Mouse (Mus musculus) MEL (cell line): ENCODE measurements at regions not wholly inside any gene's neighbourhood (a gene's known extent, or its start where the extent isn't known, plus 50 kb on each side); places are given as distances from the start of the nearest gene placed in this dataset.

Experiments
- DNase-seq: peaks from one replicate; pipeline ENCODE4 v3.0.0; 2011; ENCODE audit warnings: low read depth, low spot score
- H3K27ac ChIP-seq: 2 replicates; pipeline ENCODE4 v1.5.1; 2012; ENCODE audit warnings: low read depth, mild to moderate bottlenecking, control low read depth, low read length, moderate library complexity; ENCODE audit not compliant: control insufficient read depth
- H3K27me3 ChIP-seq, 2 experiments: fragments of 150-350 bp in 1 of 2; sonication (generic) in 1 of 2; 2 replicates each; pipeline ENCODE4 v1.6.1; 2012; ENCODE audit warnings: low read length in 2 of 2, mild to moderate bottlenecking in 2 of 2, improper control_type of control experiment in 1 of 2, moderate library complexity in 1 of 2; ENCODE audit not compliant: insufficient read depth in 2 of 2, control insufficient read depth in 1 of 2
- H3K36me3 ChIP-seq, 2 experiments: 2 replicates each; pipeline ENCODE4 v1.6.1; 2012 to 2014; ENCODE audit warnings: low read length in 2 of 2, improper control_type of control experiment in 1 of 2, inconsistent platforms in 1 of 2, mild to moderate bottlenecking in 1 of 2; ENCODE audit not compliant: insufficient read depth in 2 of 2, control insufficient read depth in 1 of 2
- H3K4me1 ChIP-seq, 2 experiments: fragments of 150-350 bp in 1 of 2; sonication (generic) in 1 of 2; 2 replicates each; pipeline ENCODE4 v1.6.1; 2012; ENCODE audit warnings: low read length in 2 of 2, improper control_type of control experiment in 1 of 2, mild to moderate bottlenecking in 1 of 2; ENCODE audit not compliant: insufficient read depth in 2 of 2, control insufficient read depth in 1 of 2
- H3K4me3 ChIP-seq, 2 experiments: fragments of 150-350 bp in 1 of 2; sonication (generic) in 1 of 2; 2 replicates each; pipeline ENCODE4 v1.5.1; 2012; ENCODE audit warnings: low read depth in 2 of 2, low read length in 2 of 2, mild to moderate bottlenecking in 2 of 2, moderate library complexity in 2 of 2, control low read depth in 1 of 2, improper control_type of control experiment in 1 of 2; ENCODE audit not compliant: control insufficient read depth in 1 of 2, insufficient read depth in 1 of 2
- H3K79me2 ChIP-seq: 2 replicates; pipeline ENCODE4 v1.6.1; 2012; ENCODE audit warnings: mild to moderate bottlenecking, low read length, moderate library complexity; ENCODE audit not compliant: control insufficient read depth, poor library complexity, insufficient read depth
- H3K9ac ChIP-seq: 2 replicates; pipeline ENCODE4 v1.6.1; 2012; ENCODE audit warnings: low read depth, mild to moderate bottlenecking, control low read depth, low read length, moderate library complexity; ENCODE audit not compliant: control insufficient read depth, poor library complexity, severe bottlenecking
- H3K9me3 ChIP-seq: fragments of 150-350 bp; sonication (generic); replicated peaks from 2 replicates; pipeline ENCODE4 v1.6.1; 2012; ENCODE audit warnings: mild to moderate bottlenecking, low read length, improper control_type of control experiment, moderate library complexity; ENCODE audit not compliant: insufficient read depth
- CHD2 ChIP-seq: IDR thresholded peaks from 2 replicates; pipeline ENCODE4 v1.6.1; 2011; ENCODE audit warnings: low read length, improper control_type of control experiment
- E2F4 ChIP-seq: IDR thresholded peaks from 2 replicates; pipeline ENCODE4 v1.6.1; 2011; ENCODE audit warnings: low read depth, low read length, improper control_type of control experiment, borderline replicate concordance
- ELF1 ChIP-seq: IDR thresholded peaks from 2 replicates; pipeline ENCODE4 v1.6.1; 2014; ENCODE audit warnings: low read depth, mild to moderate bottlenecking, inconsistent platforms, low read length, improper control_type of control experiment, moderate library complexity
- ETS1 ChIP-seq: IDR thresholded peaks from 2 replicates; pipeline ENCODE4 v1.6.1; 2012; ENCODE audit warnings: low read depth, mild to moderate bottlenecking, inconsistent platforms, low read length, improper control_type of control experiment, moderate library complexity
- GABPA ChIP-seq: IDR thresholded peaks from 2 replicates; pipeline ENCODE4 v1.6.1; 2012; ENCODE audit warnings: low read depth, mild to moderate bottlenecking, inconsistent platforms, low read length, improper control_type of control experiment, moderate library complexity
- GATA1 ChIP-seq: IDR thresholded peaks from 2 replicates; pipeline ENCODE4 v1.6.1; 2011; ENCODE audit warnings: low read depth, low read length, improper control_type of control experiment
- JUND ChIP-seq: IDR thresholded peaks from 2 replicates; pipeline ENCODE4 v1.6.1; 2011; ENCODE audit warnings: low read depth, mild to moderate bottlenecking, improper control_type of control experiment, low read length
- MAFK ChIP-seq: IDR thresholded peaks from 2 replicates; pipeline ENCODE4 v1.6.1; 2011; ENCODE audit warnings: low read depth, mild to moderate bottlenecking, low read length, improper control_type of control experiment, borderline replicate concordance
- MAX ChIP-seq: IDR thresholded peaks from 2 replicates; pipeline ENCODE4 v1.6.1; 2011; ENCODE audit warnings: low read length, improper control_type of control experiment
- MAZ ChIP-seq: IDR thresholded peaks from 2 replicates; pipeline ENCODE4 v1.6.1; 2012; ENCODE audit warnings: low read depth, mild to moderate bottlenecking, inconsistent platforms, low read length, improper control_type of control experiment
- MXI1 ChIP-seq: IDR thresholded peaks from 2 replicates; pipeline ENCODE4 v1.6.1; 2011; ENCODE audit warnings: mild to moderate bottlenecking, low read depth, low read length, improper control_type of control experiment
- MYB ChIP-seq: IDR thresholded peaks from 2 replicates; pipeline ENCODE4 v1.6.1; 2011; ENCODE audit warnings: mild to moderate bottlenecking, low read depth, low read length, improper control_type of control experiment
- POLR2A ChIP-seq, 2 experiments: IDR thresholded peaks; 2 replicates each; pipeline ENCODE4 v1.6.1; 2011 to 2012; ENCODE audit warnings: low read length in 2 of 2, mild to moderate bottlenecking in 2 of 2, control low read depth in 1 of 2, improper control_type of control experiment in 1 of 2, low read depth in 1 of 2, moderate library complexity in 1 of 2; ENCODE audit not compliant: control insufficient read depth in 1 of 2, insufficient read depth in 1 of 2, poor library complexity in 1 of 2
- RAD21 ChIP-seq: IDR thresholded peaks from 2 replicates; pipeline ENCODE4 v1.6.1; 2011; ENCODE audit warnings: mild to moderate bottlenecking, low read depth, low read length, improper control_type of control experiment
- SIN3A ChIP-seq: IDR thresholded peaks from 2 replicates; pipeline ENCODE4 v1.6.1; 2012; ENCODE audit warnings: low read length, improper control_type of control experiment, inconsistent platforms
- TAL1 ChIP-seq: IDR thresholded peaks from 2 replicates; pipeline ENCODE4 v1.6.1; 2012; ENCODE audit warnings: mild to moderate bottlenecking, inconsistent platforms, low read length, moderate library complexity, mixed read lengths
- TBP ChIP-seq: IDR thresholded peaks from 2 replicates; pipeline ENCODE4 v1.8.0; 2011; ENCODE audit warnings: low read depth, low read length, improper control_type of control experiment
- TCF12 ChIP-seq: IDR thresholded peaks from 2 replicates; pipeline ENCODE4 v1.6.1; 2014; ENCODE audit warnings: low read depth, mild to moderate bottlenecking, inconsistent platforms, low read length, improper control_type of control experiment, moderate library complexity
- UBTF ChIP-seq: IDR thresholded peaks from 2 replicates; pipeline ENCODE4 v1.6.1; 2012; ENCODE audit warnings: low read depth, mild to moderate bottlenecking, inconsistent platforms, low read length, improper control_type of control experiment, moderate library complexity, borderline replicate concordance; ENCODE audit not compliant: insufficient read depth
- USF2 ChIP-seq, 2 experiments: IDR thresholded peaks; 2 replicates each; pipeline ENCODE4 v1.6.1; 2011 to 2012; ENCODE audit warnings: improper control_type of control experiment in 2 of 2, low read length in 2 of 2, borderline replicate concordance in 1 of 2, inconsistent platforms in 1 of 2, low read depth in 1 of 2, mild to moderate bottlenecking in 1 of 2; ENCODE audit not compliant: insufficient read depth in 1 of 2
- ZC3H11A ChIP-seq: IDR thresholded peaks from 2 replicates; pipeline ENCODE4 v1.6.1; 2012; ENCODE audit warnings: low read depth, mild to moderate bottlenecking, inconsistent platforms, low read length, improper control_type of control experiment
- ZKSCAN1 ChIP-seq: IDR thresholded peaks from 2 replicates; pipeline ENCODE4 v1.6.1; 2012; ENCODE audit warnings: low read depth, mild to moderate bottlenecking, inconsistent platforms, low read length, improper control_type of control experiment, moderate library complexity
- ZMIZ1 ChIP-seq: IDR thresholded peaks from 2 replicates; pipeline ENCODE4 v1.6.1; 2012; ENCODE audit warnings: low read depth, mild to moderate bottlenecking, inconsistent platforms, low read length, improper control_type of control experiment, moderate library complexity
- ZNF384 ChIP-seq: IDR thresholded peaks from 2 replicates; pipeline ENCODE4 v1.6.1; 2012; ENCODE audit warnings: low read depth, mild to moderate bottlenecking, inconsistent platforms, low read length, improper control_type of control experiment

DNA sequence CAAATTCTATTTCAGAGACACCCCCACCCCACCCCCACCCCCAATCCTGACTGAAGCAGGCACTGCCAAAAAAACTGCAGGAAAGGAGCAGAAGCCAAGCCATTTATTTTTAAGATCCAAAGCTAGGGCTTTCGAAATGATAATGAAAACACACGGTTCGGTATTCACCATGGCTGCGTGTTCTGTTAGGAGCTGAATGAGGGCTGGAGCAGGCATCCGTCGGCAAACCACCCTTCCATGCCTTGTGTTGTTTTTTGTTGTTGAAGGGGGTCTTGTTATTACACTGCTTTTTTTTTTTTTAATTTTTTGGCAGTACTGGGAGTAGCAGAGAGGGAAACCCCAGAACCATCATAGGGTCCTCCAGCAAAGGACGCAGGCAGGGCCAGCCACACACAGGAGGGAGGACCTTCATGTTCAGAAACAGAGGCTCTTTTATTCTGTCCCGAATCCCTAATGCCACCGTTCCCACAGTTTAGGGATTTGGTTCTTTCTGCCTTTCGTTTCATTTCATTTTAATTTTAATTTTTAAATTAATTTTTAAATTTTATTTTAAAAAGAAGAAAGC lies 54.8 kb upstream of the Ppara start:
- no peak for TF ChIP-seq ZKSCAN1
- TF ChIP-seq POLR2A (IDR thresholded peaks at IDR 0.05; ENCODE audit: control insufficient read depth in 1 of 2, insufficient read depth in 1 of 2, low read depth in 1 of 2, low read length in 2 of 2, poor library complexity in 1 of 2) = no peak
- no peak for TF ChIP-seq MAZ
- TF ChIP-seq TAL1 = no peak
- TF ChIP-seq RAD21 = no peak
- no peak for TF ChIP-seq CHD2
- TF ChIP-seq SIN3A = no peak
- TF ChIP-seq ETS1 = no peak
- TF ChIP-seq GATA1 = no peak
- no peak for TF ChIP-seq MYB
- no peak for TF ChIP-seq MAX
- no peak for TF ChIP-seq ZC3H11A
- TF ChIP-seq, all 39 proteins: peak for 0
- Histone ChIP-seq H3K36me3 (peaks cover 6 to 12% of the 10 kb centered on the region in 2 experiments; a peak in 3 of 4 replicates), H3K4me3 (no peak overlapping the region)

DNA sequence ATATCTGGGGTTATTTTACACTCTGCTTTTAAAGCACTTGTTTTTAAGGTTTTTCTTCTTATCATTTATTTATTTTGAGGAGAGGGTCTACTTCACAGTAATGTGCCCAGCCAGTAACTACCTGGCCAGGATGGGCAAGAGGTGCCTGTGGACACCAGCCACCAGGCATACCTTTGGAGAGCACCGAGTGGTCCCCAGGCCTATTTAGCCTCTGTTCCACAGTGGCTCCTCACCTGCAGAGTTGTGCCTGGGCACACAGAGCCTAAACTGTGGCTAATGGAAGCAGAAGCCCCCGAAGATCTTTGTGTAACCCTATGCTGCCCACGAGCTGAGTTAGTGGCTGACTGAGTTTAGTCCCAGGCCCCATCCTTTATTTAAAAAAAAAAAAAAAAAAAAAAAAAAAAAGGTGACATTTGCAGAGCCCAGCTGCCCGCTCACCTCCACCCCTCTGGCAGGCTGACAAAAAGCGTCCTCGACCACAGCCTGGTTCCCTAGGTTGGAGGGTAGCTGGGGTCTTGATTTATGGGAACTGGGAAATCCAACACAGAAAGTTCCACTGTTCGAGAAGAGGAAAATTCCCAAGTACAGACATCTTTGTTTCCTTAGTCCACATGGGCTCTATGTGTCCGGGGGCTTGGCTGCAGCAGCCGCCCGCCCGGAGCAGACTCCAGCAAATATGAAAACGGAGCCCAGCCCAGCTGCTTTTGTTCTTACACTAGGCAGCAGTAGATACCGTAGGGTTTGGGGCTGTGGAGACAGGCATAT lies 54.1 kb upstream of the Ppara start:
- Histone ChIP-seq H3K27me3 (no peaks in the 10 kb centered on the region), H3K27ac (no peak overlapping the region), H3K4me1 (no peaks in the 10 kb centered on the region), H3K36me3 (peaks cover 1 to 7% of the 10 kb centered on the region in 2 experiments; a peak in 1 of 4 replicates), H3K9me3 (no peaks in the 10 kb centered on the region), H3K79me2 (peaks cover 59% of the 10 kb centered on the region), H3K9ac (no peak overlapping the region), H3K4me3 (no peak overlapping the region)
- no peak for DNase-seq
- TF ChIP-seq MAZ (no peak), ZC3H11A (no peak), TBP (no peak), TCF12 (no peak)

More for the DNA sequence above, 54.8 kb upstream of the Ppara start:
- H3K27me3 ChIP-seq = no peaks in the 10 kb centered on the region
- H3K27ac ChIP-seq = no peak overlapping the region
- no peak overlapping the region for H3K9ac ChIP-seq
- no peak for DNase-seq
- peaks cover 63% of the 10 kb centered on the region for H3K79me2 ChIP-seq
- H3K9me3 ChIP-seq = no peaks in the 10 kb centered on the region
- no peaks in the 10 kb centered on the region for H3K4me1 ChIP-seq

DNA sequence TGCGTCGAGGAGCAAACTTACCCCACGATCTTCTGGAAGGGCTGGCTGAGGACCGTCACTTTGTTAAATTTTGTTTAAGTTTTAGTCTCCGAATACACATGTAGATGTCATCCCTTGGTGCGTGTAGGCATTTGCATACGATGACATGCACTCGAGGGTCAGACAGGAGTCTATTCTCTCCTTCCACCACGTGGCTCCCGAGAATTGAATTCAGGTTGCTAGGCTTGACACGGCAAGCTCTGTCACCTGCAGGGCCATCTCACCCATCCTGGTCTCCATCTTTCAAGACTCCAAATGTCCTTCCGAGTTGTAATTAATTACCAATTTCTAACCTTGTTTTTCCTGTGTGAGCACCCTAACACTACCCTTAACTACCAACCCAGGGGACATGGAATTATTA lies 52.7 kb upstream of the Ppara start:
- Histone ChIP-seq H3K27ac (no peak overlapping the region), H3K4me3 (no peak overlapping the region), H3K79me2 (peaks cover 44% of the 10 kb centered on the region), H3K36me3 (peaks cover 0 to 8% of the 10 kb centered on the region in 2 experiments; a peak in 1 of 4 replicates), H3K9ac (no peak overlapping the region), H3K27me3 (no peaks in the 10 kb centered on the region), H3K4me1 (no peaks in the 10 kb centered on the region), H3K9me3 (no peaks in the 10 kb centered on the region)
- DNase-seq = no peak
- TF ChIP-seq E2F4 (no peak), JUND (no peak), USF2 (IDR thresholded peaks at IDR 0.05; ENCODE audit: borderline replicate concordance in 1 of 2, insufficient read depth in 1 of 2, low read depth in 1 of 2, low read length in 2 of 2) (no peak), ZNF384 (no peak), ZMIZ1 (no peak), ZC3H11A (no peak), MYB (no peak), UBTF (no peak), RAD21 (no peak), GABPA (no peak), MXI1 (no peak), POLR2A (IDR thresholded peaks at IDR 0.05; ENCODE audit: control insufficient read depth in 1 of 2, insufficient read depth in 1 of 2, low read depth in 1 of 2, low read length in 2 of 2, poor library complexity in 1 of 2) (no peak), MAFK (no peak), TCF12 (no peak), ELF1 (no peak), GATA1 (no peak), TAL1 (no peak)
